Mouse (Mus musculus): ENCODE data around the gene Hoxc6. TPM values are rescaled to one million over a fixed set of nuclear protein-coding genes. Genes with fewer than 3 reads are reported as not detected.

Hoxc6 gene
- polyA plus RNA-seq, 1 experiment from 2014 or later = not detected

DNA sequence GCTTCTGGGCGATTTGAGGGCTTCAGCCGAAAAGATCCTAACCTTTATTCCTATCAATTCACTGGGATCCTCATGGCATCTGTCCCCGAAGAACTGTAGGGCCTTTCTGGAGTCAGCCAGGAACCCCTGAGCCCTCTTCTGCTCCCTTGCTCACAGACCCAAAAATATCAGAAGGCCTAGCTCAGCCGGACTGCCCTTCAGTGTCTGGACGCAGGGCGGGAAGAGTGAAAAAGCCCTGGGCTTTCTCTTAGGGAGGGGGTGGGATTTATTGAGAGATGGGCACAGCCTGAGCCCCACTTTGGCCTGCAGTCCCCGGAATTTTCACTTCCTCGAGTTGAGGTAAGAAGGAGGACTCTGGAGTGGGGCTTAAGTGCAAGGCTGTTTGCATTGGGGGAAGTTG lies 34.8 kb upstream of the Hoxc6 start:
- Histone ChIP-seq H3K36me3 (replicated peaks) (no peaks in the 10 kb centered on the region), H3K4me2 (no peak overlapping the region), H3K9me3 (no peaks in the 10 kb centered on the region), H3K9ac (no peak overlapping the region), H3K4me3 (replicated peaks) (no peak overlapping the region), H3K4me1 (peaks cover 4% of the 10 kb centered on the region; the same call in 1 of the 2 replicates), H3K27ac (no peak overlapping the region), H3K27me3 (peaks cover 97% of the 10 kb centered on the region)
- WGBS = 2% methylated on average over 8 of the region's 8 CpGs
- no peak for ATAC-seq (ENCODE audit: low FRiP score)

DNA sequence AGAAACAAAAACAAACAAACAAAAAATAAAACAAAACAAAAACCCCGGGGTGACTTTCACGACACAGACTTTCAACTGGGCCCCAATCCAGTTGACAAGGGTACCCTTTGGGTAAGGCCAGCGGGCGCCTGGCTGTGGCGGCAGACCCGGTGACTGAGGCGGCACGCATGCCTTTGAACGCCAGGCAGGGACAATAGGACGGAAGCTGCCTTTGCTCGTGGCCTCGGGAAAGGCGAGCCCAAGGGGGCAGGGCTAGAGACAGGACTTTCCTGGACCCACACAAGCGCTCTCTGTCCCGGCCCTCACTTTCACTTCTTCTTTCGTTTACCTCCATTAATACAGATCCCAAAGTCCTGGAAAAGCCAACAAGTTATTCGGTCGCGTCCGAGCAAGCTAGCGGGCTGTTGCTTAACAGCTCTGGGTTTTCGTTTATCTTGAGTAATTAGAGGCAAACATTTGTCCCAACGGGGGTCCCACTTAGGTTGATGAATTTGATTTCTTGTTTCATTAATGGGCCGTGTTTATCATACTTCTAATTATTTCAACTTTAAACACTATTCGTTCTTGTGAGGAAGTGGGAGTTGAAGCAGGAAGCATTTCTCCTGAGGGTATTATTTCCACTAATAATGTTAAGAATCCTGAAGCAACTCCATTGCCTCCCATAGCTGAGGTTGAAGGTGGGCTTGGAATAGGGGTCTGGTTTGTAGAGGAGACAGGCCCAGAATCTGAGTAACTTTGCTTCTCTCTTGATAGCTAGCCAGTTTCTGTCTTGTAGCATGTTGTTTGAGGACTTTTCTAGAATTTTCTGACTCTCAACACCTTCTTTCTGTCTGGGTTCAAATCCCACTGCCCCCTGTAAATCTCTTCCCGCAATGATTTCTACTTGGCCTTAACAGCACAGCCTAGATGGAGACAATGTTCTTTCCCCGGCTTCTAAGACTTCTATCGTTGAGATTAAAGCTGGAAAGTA lies 34.1 kb upstream of the Hoxc6 start:
- ATAC-seq (ENCODE audit: low FRiP score) = no peak
- Histone ChIP-seq H3K9me3 (no peaks in the 10 kb centered on the region), H3K4me3 (replicated peaks) (no peak overlapping the region), H3K9ac (no peak overlapping the region), H3K4me2 (no peak overlapping the region), H3K27me3 (peaks cover 97% of the 10 kb centered on the region), H3K27ac (no peak overlapping the region), H3K36me3 (replicated peaks) (no peaks in the 10 kb centered on the region), H3K4me1 (peaks cover 4% of the 10 kb centered on the region; the same call in 1 of the 2 replicates)
- 1% methylated on average over 28 of the region's 28 CpGs for WGBS

DNA sequence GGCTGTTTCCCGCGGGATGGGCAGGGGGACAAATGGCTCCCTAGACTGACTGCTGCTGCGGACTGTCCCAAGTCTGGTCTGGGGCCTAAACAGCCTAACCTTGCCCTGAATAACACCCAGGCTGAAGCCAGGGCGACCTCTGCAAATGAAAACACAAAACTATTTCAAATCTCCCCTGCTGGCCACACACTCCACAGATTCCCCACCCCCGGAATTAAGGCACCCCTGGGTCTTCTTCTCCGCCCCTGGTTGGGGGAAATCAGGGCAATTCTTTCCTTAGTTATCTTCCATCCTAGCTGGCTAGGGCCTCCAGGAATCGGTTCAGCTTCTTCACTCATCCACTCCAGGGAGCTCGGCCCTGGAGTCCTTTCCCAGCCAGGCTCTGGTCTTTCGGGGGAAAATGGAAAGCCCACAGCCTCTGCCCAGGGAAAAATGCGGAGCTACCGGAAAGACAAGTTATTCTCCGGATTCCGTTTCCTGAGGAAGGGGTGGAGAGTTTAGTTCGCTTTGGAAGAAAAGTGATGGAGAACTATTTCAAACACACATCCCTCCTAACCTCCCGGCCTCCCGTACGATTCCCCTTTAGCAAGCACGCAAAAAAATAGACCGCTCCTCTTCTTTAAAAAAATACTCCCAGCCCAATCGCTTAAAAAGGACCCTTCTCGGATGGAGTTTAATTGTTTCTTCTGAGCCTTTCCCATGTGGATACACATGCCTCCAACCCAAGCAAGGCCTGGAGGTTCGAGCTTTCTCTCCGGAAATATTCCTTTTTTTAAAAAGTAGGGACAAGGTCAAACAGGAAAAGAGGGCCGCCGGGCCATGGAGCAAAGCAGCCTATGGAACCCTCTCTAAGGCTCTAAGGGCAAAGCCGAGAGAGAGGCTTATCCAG lies 32.8 kb upstream of the Hoxc6 start:
- 3% methylated on average over 26 of the region's 26 CpGs for whole genome bisulfite sequencing
- Histone ChIP-seq H3K36me3 (replicated peaks) (no peaks in the 10 kb centered on the region), H3K4me1 (peaks cover 4% of the 10 kb centered on the region; the same call in 1 of the 2 replicates), H3K27me3 (peaks cover 98% of the 10 kb centered on the region), H3K4me2 (no peak overlapping the region), H3K9me3 (no peaks in the 10 kb centered on the region), H3K9ac (no peak overlapping the region), H3K4me3 (replicated peaks) (no peak overlapping the region), H3K27ac (no peak overlapping the region)
- ATAC-seq (ENCODE audit: low FRiP score) = no peak

DNA sequence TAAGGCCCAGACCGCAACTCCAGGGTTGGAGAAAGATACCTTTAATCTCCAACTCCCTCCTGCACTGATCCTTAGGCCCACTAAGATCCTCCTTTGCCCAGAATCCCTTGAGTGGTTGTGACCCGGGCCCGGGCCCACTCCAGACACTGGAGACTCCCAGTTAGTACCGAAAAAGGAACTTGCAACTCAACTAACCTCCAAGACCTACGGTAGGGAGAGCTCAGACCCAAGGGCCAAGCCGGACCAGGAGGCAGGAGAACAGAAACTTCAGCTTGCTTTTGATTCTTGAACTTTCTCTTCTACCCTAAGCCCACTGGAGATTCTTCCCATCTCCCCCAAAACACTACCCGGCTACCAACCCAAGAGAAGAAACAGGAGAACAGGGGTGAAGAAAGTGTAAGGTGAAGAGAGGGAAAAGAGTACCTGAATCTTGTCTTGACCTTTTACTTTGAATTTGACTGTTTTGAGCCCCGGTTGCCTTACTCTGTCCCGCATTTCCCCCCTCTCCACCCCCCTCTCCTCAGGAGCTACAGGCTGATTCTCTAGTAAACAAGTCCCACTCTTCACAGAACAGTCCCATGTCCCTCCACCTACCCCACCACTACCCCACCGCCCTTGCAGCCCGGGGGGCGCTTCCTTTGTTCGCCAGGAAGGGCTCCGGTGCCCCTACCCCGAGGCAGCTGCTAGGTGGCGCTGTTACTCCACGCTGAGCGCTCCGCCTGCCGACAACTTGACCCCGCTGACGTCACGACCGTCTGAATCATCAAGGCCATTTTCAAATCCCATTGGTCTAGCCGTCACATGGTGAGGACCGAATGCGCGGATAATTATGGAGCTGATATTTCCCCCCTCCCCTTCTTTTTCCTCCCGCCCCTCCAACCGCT lies 31.9 kb upstream of the Hoxc6 start:
- WGBS = 3% methylated on average over 30 of the region's 30 CpGs
- Histone ChIP-seq H3K9me3 (no peaks in the 10 kb centered on the region), H3K9ac (no peak overlapping the region), H3K27ac (no peak overlapping the region), H3K4me2 (peak overlapping the region; percentile 31), H3K4me1 (peaks cover 4% of the 10 kb centered on the region; the same call in 1 of the 2 replicates), H3K36me3 (replicated peaks) (no peaks in the 10 kb centered on the region), H3K4me3 (replicated peaks) (0 out of 2 replicates have a peak overlapping the region, but pooled peaks have one; percentile 1), H3K27me3 (peaks cover 98% of the 10 kb centered on the region)
- ATAC-seq (ENCODE audit: low FRiP score) = peak; percentile 46; the same call in 1 of the 2 replicates

DNA sequence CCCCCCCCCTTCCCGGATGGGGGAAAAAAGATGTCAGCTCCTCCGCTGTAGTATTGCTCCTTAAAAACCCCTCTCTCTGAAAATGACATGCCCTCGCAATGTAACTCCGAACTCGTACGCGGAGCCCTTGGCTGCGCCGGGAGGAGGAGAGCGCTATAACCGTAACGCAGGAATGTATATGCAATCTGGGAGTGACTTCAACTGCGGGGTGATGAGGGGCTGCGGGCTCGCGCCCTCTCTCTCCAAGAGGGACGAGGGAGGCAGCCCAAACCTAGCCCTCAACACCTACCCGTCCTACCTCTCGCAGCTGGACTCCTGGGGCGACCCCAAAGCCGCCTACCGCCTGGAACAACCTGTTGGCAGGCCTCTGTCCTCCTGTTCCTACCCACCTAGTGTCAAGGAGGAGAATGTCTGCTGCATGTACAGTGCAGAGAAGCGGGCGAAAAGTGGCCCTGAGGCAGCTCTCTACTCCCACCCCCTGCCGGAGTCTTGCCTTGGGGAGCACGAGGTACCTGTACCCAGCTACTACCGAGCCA lies 31.2 kb upstream of the Hoxc6 start, which contains the start of gene Hoxc10:
Gene Hoxc10, plus strand, starts transcription at position 21 of the 536 bp plus-strand sequence.
- 4% methylated on average over 27 of the region's 27 CpGs for WGBS
- 0 out of 2 replicates have a peak within 1 kb of the TSS, but pooled peaks have one; percentile 1 for H3K4me3 ChIP-seq (replicated peaks)
- H3K4me2 ChIP-seq = peak within 1 kb of the TSS; percentile 31
- no peak within 1 kb of the TSS for H3K27ac ChIP-seq
- peaks cover 4% of the 10 kb centered on the region; the same call in 1 of the 2 replicates for H3K4me1 ChIP-seq
- no peak within 1 kb of the TSS for H3K9ac ChIP-seq
- H3K9me3 ChIP-seq = no peaks in the 10 kb centered on the region
- peaks cover 98% of the 10 kb centered on the region for H3K27me3 ChIP-seq
- ATAC-seq (ENCODE audit: low FRiP score) = peak; percentile 17; the same call in 1 of the 2 replicates
- H3K36me3 ChIP-seq (replicated peaks) = no peaks in the 10 kb centered on the region

DNA sequence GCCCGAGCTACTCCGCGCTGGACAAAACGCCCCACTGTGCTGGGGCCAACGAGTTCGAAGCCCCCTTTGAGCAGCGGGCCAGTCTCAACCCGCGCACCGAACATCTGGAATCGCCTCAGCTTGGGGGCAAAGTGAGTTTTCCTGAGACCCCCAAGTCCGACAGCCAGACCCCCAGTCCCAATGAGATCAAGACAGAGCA lies 30.8 kb upstream of the Hoxc6 start, which contains the start of gene Hoxc5:
Gene Hoxc5, plus strand, starts transcription at position 132 of the 199 bp plus-strand sequence.
- Histone ChIP-seq H3K27ac (no peak within 1 kb of the TSS), H3K9me3 (no peaks in the 10 kb centered on the region), H3K27me3 (peaks cover 100% of the 10 kb centered on the region), H3K4me3 (replicated peaks) (0 out of 2 replicates have a peak within 1 kb of the TSS, but pooled peaks have one; percentile 1), H3K4me2 (peak within 1 kb of the TSS; percentile 31), H3K36me3 (replicated peaks) (no peaks in the 10 kb centered on the region), H3K4me1 (peaks cover 4% of the 10 kb centered on the region; the same call in 1 of the 2 replicates), H3K9ac (no peak within 1 kb of the TSS)
- ATAC-seq (ENCODE audit: low FRiP score) = no peak
- WGBS = 4% methylated on average over 12 of the region's 12 CpGs

DNA sequence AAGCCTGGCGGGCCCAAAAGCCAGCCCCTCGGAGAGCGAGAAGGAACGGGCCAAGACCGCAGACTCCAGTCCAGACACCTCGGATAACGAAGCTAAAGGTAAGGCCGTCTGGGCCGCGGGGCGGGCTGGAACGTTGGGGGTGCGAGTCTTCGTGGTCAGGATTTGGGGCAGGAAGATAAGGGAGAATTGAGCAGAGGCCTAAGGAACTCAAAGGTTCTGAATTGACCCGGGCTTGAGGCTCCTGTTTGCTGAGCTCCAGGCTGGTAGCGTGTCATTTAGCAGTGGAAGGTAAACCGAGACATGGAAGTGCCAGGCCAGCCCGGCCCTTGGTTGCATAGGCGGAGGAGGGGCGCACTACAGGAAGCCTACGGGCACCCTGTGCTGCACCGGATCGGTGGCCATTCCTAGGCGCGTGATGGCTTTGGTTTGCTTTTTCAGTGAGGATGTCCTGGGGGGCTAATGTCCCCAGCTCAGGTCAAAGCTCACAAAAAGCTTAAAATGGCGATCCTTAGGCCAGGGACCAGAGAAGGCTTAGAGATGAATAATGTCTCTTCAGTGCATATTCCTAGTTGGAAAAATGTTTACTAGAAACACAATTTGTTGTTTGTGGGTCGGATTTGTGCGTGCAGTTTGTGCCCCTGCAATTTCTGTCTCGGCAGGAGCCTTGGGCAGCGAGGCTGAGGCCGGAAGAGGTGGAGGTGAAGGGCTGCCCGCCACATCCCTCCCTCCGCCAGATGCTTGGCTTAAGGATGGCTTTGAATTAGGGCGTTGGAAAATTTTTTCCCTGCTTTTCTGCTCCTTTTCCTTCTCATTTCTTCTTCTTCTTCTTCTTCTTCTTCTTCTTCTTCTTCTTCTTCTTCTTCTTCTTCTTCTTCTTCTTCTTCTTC lies 30.3 kb upstream of the Hoxc6 start:
- Histone ChIP-seq H3K36me3 (replicated peaks) (no peaks in the 10 kb centered on the region), H3K4me3 (replicated peaks) (no peak overlapping the region), H3K4me1 (peaks cover 4% of the 10 kb centered on the region; the same call in 1 of the 2 replicates), H3K4me2 (no peak overlapping the region), H3K9ac (no peak overlapping the region), H3K9me3 (no peaks in the 10 kb centered on the region), H3K27ac (no peak overlapping the region), H3K27me3 (peaks cover 100% of the 10 kb centered on the region)
- 1% methylated on average over 34 of the region's 34 CpGs for WGBS
- ATAC-seq (ENCODE audit: low FRiP score) = no peak

DNA sequence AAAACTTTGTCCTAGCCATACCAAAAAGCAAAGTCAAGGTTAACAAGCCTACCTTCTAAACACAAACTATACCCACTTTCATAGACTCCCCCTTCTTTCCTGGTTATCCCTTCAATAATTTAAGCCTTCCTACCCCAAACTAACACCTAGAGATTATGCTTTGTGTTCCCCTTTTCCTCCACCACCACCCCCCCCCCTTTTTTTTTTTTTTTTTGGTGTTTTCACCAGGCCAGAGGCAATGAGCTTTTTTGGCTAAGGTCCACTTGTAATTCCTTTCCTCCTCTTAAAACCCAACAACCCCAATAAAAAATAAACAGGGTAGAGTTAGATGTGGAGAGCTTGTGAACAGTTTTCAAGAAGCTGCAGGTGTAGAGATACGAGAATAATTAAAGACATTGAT lies 28.8 kb upstream of the Hoxc6 start:
- ATAC-seq (ENCODE audit: low FRiP score) = no peak
- no peak overlapping the region for H3K4me2 ChIP-seq
- H3K4me1 ChIP-seq = peaks cover 4% of the 10 kb centered on the region; the same call in 1 of the 2 replicates
- no peaks in the 10 kb centered on the region for H3K9me3 ChIP-seq
- H3K9ac ChIP-seq = no peak overlapping the region
- WGBS = 40% methylated on average over 1 of the region's 1 CpGs
- peaks cover 100% of the 10 kb centered on the region for H3K27me3 ChIP-seq
- no peak overlapping the region for H3K4me3 ChIP-seq (replicated peaks)
- no peak overlapping the region for H3K27ac ChIP-seq
- H3K36me3 ChIP-seq (replicated peaks) = no peaks in the 10 kb centered on the region

DNA sequence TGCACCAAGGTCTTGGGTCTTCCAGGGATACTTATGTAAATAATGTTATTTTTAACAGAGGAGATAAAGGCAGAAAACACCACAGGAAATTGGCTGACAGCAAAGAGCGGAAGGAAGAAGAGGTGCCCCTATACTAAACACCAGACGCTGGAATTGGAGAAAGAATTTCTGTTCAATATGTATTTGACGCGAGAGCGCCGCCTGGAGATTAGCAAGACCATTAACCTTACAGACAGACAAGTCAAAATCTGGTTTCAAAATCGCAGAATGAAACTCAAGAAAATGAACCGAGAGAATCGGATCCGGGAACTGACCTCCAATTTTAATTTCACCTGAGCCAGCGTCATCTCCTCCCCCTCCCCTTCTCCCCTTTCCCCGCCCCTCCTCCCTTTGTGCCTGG lies 27.3 kb upstream of the Hoxc6 start:
- H3K9ac ChIP-seq = no peak overlapping the region
- no peak for ATAC-seq (ENCODE audit: low FRiP score)
- peaks cover 100% of the 10 kb centered on the region for H3K27me3 ChIP-seq
- H3K27ac ChIP-seq = no peak overlapping the region
- H3K4me3 ChIP-seq (replicated peaks) = no peak overlapping the region
- H3K9me3 ChIP-seq = no peaks in the 10 kb centered on the region
- WGBS = 1% methylated on average over 12 of the region's 12 CpGs
- no peak overlapping the region for H3K4me2 ChIP-seq
- H3K36me3 ChIP-seq (replicated peaks) = no peaks in the 10 kb centered on the region
- peaks cover 4% of the 10 kb centered on the region; the same call in 1 of the 2 replicates for H3K4me1 ChIP-seq

DNA sequence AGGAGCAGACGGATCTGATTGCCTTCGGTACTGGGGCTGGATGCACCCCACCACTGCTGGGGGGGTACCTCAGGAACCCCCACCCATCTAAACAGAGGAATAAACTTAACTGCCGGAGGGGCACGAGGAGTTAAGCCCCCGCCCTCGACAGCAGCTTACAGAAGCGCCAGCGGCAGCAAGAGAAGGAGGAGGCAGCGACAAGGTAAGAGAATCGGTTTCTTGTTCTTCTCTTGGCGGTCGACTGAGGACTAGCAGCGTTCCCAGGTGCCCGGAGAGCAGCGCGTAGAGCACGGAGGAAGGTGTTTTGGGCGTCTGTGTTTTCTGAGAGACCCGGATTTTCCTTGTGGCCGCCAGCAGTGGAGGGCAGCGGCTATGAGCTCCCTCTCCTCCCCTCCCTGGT lies 25.8 kb upstream of the Hoxc6 start:
- no peak overlapping the region for H3K27ac ChIP-seq
- H3K27me3 ChIP-seq = peaks cover 100% of the 10 kb centered on the region
- H3K9ac ChIP-seq = no peak overlapping the region
- no peaks in the 10 kb centered on the region for H3K36me3 ChIP-seq (replicated peaks)
- no peaks in the 10 kb centered on the region for H3K4me1 ChIP-seq
- 1% methylated on average over 21 of the region's 21 CpGs for WGBS
- no peaks in the 10 kb centered on the region for H3K9me3 ChIP-seq
- no peak overlapping the region for H3K4me3 ChIP-seq (replicated peaks)
- no peak for ATAC-seq (ENCODE audit: low FRiP score)
- H3K4me2 ChIP-seq = no peak overlapping the region
